Mouse (Mus musculus) kidney, postnatal 14 days (tissue): ENCODE measurements around the gene Agr3.

Experiments
- DNase-seq: peaks from one replicate; pipeline ENCODE4 v3.0.0; 2022; ENCODE audit warnings: mixed read lengths

The Agr3 gene

GRCm38 (mm10) chr12:35925402-35925801, at the start of gene Agr3:
TSS of gene Agr3 (plus strand) at chr12:35925620.
- no peak for DNase-seq

GRCm38 (mm10) chr12:35884892-35885558, 40.4 kb upstream of the Agr3 start:
- peak; percentile 21 for DNase-seq

GRCm38 (mm10) chr12:35889383-35889782, 36.0 kb upstream of the Agr3 start:
- DNase-seq: no peak

DNA sequence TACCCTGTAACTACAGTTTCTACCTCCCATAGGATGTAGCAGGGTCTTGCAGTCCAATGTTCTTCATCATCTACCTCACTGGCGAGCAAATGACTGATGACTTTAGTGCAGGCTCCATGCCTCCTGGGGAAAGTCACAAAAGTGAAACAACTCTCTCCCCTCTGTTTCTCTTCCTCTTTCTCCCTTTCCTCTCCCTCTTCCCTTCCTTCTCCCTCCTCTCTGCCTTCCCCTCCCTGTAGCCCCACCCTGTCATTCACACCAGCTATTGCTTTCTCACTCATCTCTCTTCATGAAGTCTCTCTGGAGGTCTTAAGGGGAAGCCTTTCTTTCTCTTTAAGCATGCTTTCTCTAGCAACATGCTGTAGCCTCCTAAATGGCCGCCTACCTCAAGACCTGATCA, 34.7 kb upstream of the Agr3 start:
- no peak for DNase-seq

DNA sequence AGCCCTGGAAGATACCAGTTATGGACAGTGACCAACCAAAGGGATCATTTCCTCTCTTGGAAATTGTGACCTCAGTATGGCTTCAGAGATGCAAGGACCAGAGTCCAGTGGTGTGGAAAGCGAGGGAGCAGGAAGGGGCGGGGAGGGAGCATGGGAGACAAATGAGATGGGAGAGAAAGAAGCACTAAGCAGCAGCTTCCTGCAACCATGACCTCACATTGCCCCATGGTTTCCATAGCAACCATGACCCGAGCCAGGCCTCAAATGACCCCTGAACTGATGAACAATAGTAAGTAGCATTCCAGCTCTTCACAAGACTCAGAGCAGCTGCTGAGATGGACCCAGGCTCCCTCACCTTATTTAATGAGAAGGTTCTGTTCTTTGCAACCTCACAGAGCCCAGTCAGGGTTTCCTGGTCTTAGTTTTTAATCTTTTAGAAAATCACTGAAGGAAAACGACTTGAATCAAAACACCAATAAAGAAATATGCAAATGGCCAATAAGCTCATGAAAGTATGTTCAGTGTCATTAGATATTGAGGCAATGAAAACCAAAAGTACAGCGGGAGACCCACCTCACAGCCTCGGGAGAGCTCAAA, 31.0 kb upstream of the Agr3 start:
- peak; percentile 27 for DNase-seq

GRCm38 (mm10) chr12:35895875-35896763, 29.3 kb upstream of the Agr3 start:
- DNase-seq: peak; percentile 62

- no peak for DNase-seq
Measured at GRCm38 (mm10) chr12:35896764-35897282, 28.6 kb upstream of the Agr3 start.

DNA sequence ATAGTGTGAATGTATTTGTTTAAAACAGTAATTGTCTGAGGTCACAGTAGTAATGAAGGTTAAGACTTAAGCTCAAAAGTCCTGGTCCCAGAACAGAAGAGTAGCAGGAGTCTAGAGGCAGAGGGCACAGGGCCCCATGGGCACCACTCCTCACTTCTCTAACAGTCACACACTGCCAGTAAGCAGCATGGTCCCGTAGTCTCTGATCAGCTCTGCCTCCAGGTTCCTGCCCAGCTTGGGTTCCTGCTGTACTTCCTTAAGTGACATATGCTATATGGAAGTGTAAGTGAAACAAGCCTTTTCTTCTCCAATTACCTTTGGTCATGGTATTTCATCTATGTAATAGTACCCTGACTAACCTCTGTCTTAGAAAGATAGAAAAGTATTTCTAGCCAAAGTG, 14.8 kb upstream of the Agr3 start:
- DNase-seq: no peak

DNA sequence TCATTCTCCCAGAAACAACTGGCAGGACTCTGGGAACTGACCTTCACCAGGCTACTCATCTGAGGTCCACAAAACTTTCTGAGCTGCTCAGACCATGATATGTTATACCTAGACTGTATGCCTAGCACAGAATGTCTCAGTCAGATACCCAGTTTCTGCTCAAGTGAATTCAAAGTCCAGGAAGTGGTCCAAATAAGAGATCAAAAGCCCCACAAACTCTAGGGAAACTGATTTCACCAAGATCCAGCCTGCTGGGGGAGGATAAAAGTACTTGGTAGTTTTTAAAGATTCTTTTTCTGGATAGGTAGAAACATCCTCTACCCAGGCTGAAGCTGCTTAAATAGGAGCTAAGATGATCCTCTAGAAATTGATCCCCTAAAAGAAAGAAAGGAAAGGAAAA, 9.6 kb upstream of the Agr3 start:
- no peak for DNase-seq

DNA sequence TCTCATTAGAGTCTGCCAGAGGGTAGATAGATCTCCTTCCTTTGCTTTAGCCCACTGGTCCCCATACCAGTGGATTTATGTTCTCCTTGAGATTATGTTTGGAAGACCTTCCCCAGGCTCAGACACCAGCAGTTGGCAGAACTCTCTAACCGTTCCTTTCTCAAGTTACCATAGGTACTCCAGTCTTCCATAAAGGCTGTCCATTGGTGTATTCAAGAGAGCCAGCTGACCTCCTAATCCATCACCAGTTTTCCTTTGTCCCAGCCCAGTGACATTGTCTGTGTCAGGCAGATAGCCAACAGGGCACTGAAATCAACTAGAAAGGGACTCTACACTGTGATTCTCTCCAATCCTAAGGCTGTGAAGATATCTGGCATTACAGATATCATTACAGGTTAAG, 9.0 kb upstream of the Agr3 start:
- no peak for DNase-seq

DNA sequence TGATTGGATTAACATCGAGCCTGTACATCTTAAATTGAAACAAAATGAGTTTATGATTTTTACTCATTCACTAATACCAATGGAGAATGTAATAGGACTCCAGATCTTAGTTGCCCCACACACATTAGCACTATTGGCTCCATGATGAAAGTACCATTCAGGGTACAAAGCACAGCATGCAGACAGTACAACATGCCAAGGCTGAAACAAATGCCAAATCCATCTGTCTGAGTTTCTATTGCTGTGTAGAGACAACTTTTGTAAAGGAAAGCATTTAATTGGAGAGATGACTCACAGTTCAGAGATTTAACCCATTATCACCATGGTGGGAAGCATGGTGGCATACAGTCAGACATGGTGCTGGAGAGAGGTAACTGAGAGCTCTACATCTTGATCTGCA, 7.4 kb upstream of the Agr3 start:
- no peak for DNase-seq

- no peak for DNase-seq
Measured at GRCm38 (mm10) chr12:35927804-35928203, 2.4 kb downstream of the Agr3 start.

- no peak for DNase-seq
Measured at GRCm38 (mm10) chr12:35932816-35933215, 7.4 kb downstream of the Agr3 start.

GRCm38 (mm10) chr12:35951757-35952156, 26.3 kb downstream of the Agr3 start:
- DNase-seq: no peak

DNA sequence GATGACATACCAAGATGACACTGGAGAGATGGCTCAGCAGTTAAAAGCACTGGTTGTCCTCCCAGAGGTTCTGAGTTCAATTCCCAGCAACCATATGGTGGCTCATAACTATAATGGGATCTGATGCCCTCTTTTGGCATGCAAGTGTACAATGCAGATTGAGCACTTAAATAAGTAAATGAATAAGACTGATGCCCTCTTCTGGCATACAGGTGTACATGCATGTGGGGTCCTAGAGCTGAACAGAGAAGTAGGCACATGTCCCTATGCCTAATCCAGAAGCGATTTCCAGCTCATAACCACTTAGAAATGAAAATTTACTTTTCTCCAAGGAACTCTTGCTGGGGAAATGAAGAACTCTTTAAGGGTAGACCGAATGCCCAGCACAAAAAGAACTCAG, 31.8 kb downstream of the Agr3 start:
- DNase-seq: peak; percentile 4

GRCm38 (mm10) chr12:35966098-35966767, 40.8 kb downstream of the Agr3 start:
- DNase-seq: no peak

DNA sequence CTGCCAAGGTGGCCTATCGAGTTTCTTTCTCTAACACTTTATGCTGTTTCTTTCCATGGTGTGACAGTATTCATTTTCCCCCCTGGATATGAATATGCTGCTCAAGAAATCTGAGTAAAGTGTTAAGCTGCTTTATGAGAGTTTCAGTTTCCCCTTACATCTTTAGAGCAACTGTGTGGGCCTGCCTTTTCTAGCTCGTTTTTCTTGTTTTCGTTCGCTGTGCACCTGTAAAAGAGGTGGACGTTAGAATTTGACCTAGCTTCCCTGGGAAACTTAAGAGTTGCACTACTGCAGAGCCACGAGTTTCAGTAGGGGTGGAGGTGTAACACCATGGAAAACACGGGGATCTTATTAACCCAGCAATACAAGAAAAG, 41.3 kb downstream of the Agr3 start:
- DNase-seq: no peak

- no peak for DNase-seq
Measured at GRCm38 (mm10) chr12:35975898-35976297, 50.5 kb downstream of the Agr3 start.

- DNase-seq: no peak
Measured at GRCm38 (mm10) chr12:35977633-35978246, 52.3 kb downstream of the Agr3 start.

DNA sequence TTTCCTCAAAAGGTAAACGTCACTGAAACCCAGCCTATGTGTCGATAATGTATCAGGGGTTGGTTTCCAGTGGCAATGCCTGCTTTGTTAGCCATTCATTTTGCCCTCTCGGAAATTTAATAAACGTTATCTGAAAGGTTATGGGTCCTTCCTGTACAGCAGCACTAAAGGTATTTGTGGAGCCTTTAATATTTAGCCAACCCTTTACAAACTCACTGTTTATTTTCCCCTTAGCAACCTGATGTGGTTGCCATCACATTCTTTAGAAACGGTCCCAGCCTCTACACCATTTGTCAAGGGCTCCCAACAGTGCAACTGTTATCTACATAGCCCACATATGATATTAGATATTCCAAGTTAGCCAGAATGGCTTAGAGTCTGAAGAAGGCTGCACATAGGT, 54.2 kb downstream of the Agr3 start:
- no peak for DNase-seq

- DNase-seq: peak; percentile 47
Measured at GRCm38 (mm10) chr12:35981732-35982360, 56.4 kb downstream of the Agr3 start.

GRCm38 (mm10) chr12:35983472-35983871, 58.1 kb downstream of the Agr3 start:
- no peak for DNase-seq
